8 mouse cellular contexts compared by ENCODE assay signal in genomic region chr2:33316516-33316915, GRCm38 (mm10). TPM values are rescaled to one million over a fixed set of nuclear protein-coding genes. Genes with fewer than 3 reads are reported as not detected.
A peak's percentile ranks its signal among the peaks of the same experiment; 100 is the strongest.
DNase-seq lines count a peak whose midpoint lies in the region; ATAC-seq and TF ChIP-seq lines count a peak whose summit lies in the region.

No protein-coding gene starts in this region.

- H3K4me1 ChIP-seq in hindbrain, embryonic 14.5 days (replicated peaks; ENCODE audit: control insufficient read depth, insufficient read depth, low read length) = peaks cover 8% of the 10 kb centered on the region; the same call in 1 of the 2 replicates

- H3K9me3 ChIP-seq in hindbrain, embryonic 14.5 days (ENCODE audit: control insufficient read depth, low read length) = no peaks in the 10 kb centered on the region

- 8% methylated on average over 7 of the region's 7 CpGs for WGBS in hindbrain, embryonic 14.5 days

- peak; percentile 83 for ATAC-seq in hindbrain, embryonic 14.5 days (ENCODE audit: low FRiP score)
- ATAC-seq in megakaryocyte progenitor cell, adult 5-6 weeks (replicated peaks; ENCODE audit: poor library complexity) = peak; percentile 97

- H3K36me3 ChIP-seq in hindbrain, embryonic 14.5 days (replicated peaks; ENCODE audit: control insufficient read depth, insufficient read depth) = peaks cover 20% of the 10 kb centered on the region

- peak overlapping the region; percentile 77 for H3K27ac ChIP-seq in gastrocnemius, adult 2 months
- H3K27ac ChIP-seq in hindbrain, embryonic 14.5 days = peak overlapping the region; percentile 51; the same call in 1 of the 2 replicates

- peak; percentile 79 for DNase-seq in ZHBTc4 (ENCODE audit: low read depth, low spot score)
- DNase-seq in cerebellum, postnatal 4 days (ENCODE audit: low spot score in 2 of 2) = peak; percentile 59 to 75
- peak; percentile 94 for DNase-seq in gastrocnemius, adult 2 months
- DNase-seq in hindbrain, embryonic 14.5 days (ENCODE audit: low spot score) = peak; percentile 65
- DNase-seq in left cerebral cortex, adult 18-20 months (ENCODE audit: low spot score in 2 of 2) = peak; percentile 53 to 63
- peak; percentile 67 for DNase-seq in right cerebral cortex, postnatal 14 days
- DNase-seq in urinary bladder, postnatal 4 days (ENCODE audit: low spot score in 2 of 2) = peak; percentile 89 to 91

- H3K4me3 ChIP-seq in gastrocnemius, adult 2 months = peak overlapping the region; percentile 7; the same call in 1 of the 2 replicates
- no peak overlapping the region for H3K4me3 ChIP-seq in hindbrain, embryonic 14.5 days (replicated peaks; ENCODE audit: low read length)

- H3K9ac ChIP-seq in hindbrain, embryonic 14.5 days = no peak overlapping the region

- H3K27me3 ChIP-seq in hindbrain, embryonic 14.5 days (ENCODE audit: control insufficient read depth, insufficient read depth, low read length) = no peaks in the 10 kb centered on the region

- TF ChIP-seq CTCF in gastrocnemius, adult 2 months (IDR thresholded peaks at IDR 0.05) = peak; percentile 95

- intact Hi-C loops in gastrocnemius, adult 2 months (cut with DNase I) = loop anchor here (2.0 kb wide), 2 partner anchors 32 to 96 kb away; no protein-coding TSS in a partner anchor

- no peak overlapping the region for H3K4me2 ChIP-seq in hindbrain, embryonic 14.5 days (replicated peaks)

RNA-seq across cellular contexts. Expression of gene Ralgps1, which starts 54.8 kb away (rescaled TPM):
- 1 to 10 TPM; 2.5 to 3.1 TPM for total RNA-seq in gastrocnemius, adult 2 months (2021)
- 57.0 and 63.1 TPM in 2 replicates for polyA plus RNA-seq in hindbrain, embryonic 14.5 days (2014; fragmentation: Nextera tagmentation; extraction: Ambion mirVana)
- total RNA-seq in left cerebral cortex, adult 18-20 months (2021) = 10 to 100 TPM; 63.7 to 63.9 TPM
- 1.7 and 2.4 TPM in 2 replicates for total RNA-seq in megakaryocyte progenitor cell, adult 5-6 weeks (2015)
- 0.42 and 0.68 TPM in 2 replicates for total RNA-seq in megakaryocyte progenitor cell, adult 5-6 weeks (2017)

Comparison
In these comparisons a context has a peak if more than half of its experiments do, and no peak if none do; other contexts are left out.
1. RNA of gene Ralgps1, which starts 54.8 kb away (total RNA-seq): 63.7 to 63.9 TPM in left cerebral cortex, adult 18-20 months; 2.5 to 3.1 TPM in gastrocnemius, adult 2 months and 0.42 to 2.4 TPM in megakaryocyte progenitor cell, adult 5-6 weeks; every median in the first group is over 10 times any median in the second.
2. Peak in every context shown above with its lines, with median percentiles within 50 percentile points of each other: DNase-seq.